Mouse (Mus musculus) right cerebral cortex, postnatal 4 days (tissue): ENCODE measurements around the gene Srp54b.
"Not testable (repeated sequence)": the region's sequence is repeated elsewhere in the genome, so short reads cannot be mapped to it uniquely, and the experiment has no call there.

Experiments used
- DNase-seq: peaks from one replicate; pipeline ENCODE4 v3.0.0-alpha.2; 2022

Srp54b gene

DNA sequence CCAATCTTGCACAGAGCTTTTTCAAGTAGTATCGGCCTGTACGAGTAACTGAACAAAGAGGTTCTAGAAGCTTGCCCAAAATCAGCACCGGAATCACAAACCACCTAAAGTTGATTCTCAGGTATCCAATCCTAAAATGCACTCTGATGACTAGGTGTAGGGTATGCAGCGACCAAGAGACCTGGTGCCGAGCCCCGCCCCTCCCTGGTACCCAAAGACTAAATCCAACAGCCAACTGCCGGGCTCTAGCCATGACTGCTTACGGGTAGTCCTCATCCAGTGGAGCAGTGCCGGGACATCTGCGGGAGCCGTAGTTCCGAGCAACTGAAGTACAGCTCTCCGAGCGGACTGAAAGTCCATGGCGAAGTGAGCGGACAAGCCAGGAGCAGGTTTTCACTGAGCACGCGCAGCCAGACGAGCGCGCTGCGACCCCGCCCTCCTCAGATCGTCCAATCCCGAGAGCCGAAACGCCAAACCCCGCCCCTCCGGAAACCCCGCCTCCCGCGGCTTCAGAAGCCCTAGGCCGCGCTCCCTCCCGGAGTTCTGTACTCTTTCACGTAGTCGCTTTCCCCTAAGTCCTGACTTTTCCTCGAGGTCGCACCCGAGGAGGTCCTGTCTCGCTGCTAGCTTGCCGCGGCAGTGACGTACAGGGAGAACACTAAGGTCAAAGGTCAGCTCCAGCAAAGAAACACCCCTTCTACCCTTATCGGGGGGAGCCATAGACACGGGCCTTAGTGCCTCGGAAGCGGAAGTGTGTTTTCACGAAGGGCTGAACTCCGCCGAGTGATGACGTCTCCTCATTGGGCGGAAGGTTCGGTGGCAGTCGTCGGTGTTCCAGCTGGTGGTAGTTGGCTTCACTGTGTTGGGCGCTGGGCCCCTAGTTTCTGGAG is at the start of gene Srp54b:
Gene Srp54b (plus strand): TSS at position 546 of the 890 bp plus-strand sequence.
- DNase-seq, result not testable (repeated sequence)

- not testable (repeated sequence) for DNase-seq
Observed at GRCm38 (mm10) chr12:55112616-55113015, 42.3 kb upstream of the Srp54b start.

DNA sequence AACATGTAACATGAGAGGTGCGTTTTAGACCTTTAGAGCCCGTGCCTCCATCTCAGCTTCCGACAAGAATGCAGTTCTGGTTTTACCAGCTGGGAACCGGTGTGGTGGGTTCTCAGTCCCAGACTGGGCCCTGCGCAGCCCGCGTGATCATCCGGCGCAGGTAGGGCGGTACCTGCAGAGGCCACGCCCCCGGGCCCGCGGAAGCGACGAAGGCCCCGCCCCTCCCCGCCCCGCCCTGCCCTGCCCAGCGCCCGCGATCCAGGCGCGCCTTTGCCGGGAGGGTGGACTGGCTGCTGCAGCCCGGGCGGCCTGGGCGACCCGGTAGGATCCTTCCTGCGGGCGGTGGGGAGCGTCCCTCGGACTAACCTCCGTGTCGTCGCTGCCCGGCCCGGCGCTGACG is 30.7 kb upstream of the Srp54b start, which contains the start of gene Fam177a:
Gene Fam177a (plus strand): TSS at position 228 of the 400 bp plus-strand sequence.
- DNase-seq, result not testable (repeated sequence)

GRCm38 (mm10) chr12:55124731-55125130 is 30.2 kb upstream of the Srp54b start:
- DNase-seq, result not testable (repeated sequence)

DNA sequence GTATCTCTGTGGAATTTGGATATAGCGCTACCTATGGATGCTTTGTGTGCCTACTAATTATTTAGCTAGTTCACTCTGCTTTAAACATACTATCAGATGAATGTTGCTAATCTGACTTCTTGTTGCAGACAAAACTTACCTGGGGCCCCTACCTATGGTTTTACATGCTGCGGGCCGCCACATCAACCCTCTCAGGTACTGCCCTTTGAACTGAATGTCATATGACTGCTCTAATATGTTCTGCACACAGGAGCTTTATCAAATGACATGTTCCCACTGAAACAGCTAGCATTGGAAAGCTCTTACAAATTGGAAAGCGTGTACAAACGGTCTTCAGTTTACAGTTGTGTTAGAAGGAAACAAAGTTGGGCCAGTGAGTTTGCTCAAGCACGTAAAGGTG is 19.4 kb upstream of the Srp54b start:
- not testable (repeated sequence) for DNase-seq

GRCm38 (mm10) chr12:55137859-55138258 is 17.0 kb upstream of the Srp54b start:
- DNase-seq, result not testable (repeated sequence)

DNA sequence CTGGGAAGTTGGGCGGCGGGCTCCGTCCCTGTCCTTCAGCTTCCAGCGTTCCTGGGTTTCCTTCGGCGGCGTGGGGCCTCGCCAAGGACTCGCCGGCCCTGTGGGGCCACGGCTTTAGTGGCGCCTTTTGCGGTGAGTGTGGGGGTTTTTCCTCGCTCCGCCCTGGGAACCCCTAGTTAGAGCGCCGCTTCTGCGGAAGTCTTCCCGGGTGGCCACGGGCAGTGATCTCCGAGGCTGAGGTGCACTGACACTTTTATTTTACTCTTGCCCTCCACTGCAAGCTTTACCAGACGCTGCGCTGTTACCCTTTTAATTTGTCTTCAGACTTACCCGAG is 512 bp downstream of the Srp54b start:
- not testable (repeated sequence) for DNase-seq

DNA sequence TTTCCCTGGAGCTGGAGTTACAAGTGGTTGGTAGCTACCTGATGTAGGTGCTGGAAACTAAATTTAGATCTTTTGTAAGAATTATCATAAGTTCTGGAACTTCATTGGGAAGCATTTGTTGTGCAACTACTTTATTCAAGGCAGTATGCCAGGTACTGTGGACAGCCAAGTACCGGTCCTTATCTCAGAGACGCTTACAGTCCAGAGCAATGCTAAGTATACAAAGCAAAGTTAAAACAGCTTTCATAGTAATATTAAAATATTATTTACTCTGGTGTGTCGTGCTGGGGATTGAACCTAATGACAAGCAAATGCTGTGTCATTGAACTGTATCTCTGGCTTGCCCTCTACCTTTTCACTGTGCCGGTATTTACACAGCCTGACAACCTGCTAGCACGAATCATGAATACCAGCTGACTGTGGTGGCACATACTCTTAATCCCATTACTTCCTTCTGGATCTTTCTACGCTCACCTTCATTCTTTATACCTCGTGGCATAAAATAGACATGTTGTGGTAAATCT is 12.2 kb downstream of the Srp54b start:
- not testable (repeated sequence) for DNase-seq

DNA sequence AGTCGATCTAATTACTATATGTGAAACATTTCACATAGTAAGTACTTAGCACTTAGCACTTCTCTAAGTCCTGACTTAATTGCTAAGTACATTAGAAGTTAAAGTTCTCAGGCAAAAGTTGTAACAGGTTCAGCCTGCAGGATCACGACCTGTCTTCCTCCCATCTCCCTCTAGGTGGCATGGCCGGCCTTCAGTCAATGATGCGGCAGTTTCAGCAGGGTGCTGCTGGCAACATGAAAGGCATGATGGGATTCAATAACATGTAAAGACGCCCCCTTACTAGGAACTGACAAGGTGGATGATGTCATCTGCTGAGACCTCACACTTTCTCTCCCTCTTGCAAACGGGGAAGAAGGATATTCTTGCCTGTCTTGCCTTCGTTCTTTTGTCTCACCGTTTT is 32.8 kb downstream of the Srp54b start:
- DNase-seq, result not testable (repeated sequence)

- not testable (repeated sequence) for DNase-seq
Observed at GRCm38 (mm10) chr12:55189127-55189526, 34.2 kb downstream of the Srp54b start.

GRCm38 (mm10) chr12:55199306-55199705 is 44.4 kb downstream of the Srp54b start, which contains the start of gene 1700047I17Rik2:
Gene 1700047I17Rik2 (plus strand): TSS chr12:55199592.
- not testable (repeated sequence) for DNase-seq

DNA sequence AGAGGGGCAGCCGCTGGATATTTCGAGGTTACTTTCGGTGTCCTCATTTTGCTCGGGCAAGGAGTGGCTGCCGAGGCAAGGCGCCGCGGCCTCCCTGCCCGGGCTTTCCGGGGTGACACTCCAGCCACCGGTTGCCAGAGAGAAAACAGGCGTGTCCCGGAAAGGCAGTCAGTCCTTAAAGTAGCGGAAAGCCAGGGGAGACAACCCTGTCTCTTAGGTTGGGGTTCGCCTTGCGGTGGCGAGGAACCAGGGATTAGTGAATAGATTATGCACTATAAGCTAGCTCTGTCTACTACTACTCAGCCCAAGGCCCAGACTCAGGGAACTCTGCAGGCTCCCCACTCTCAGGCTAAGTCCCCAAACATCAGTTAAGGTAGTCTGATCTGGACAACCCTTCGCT is 44.9 kb downstream of the Srp54b start:
- not testable (repeated sequence) for DNase-seq

DNA sequence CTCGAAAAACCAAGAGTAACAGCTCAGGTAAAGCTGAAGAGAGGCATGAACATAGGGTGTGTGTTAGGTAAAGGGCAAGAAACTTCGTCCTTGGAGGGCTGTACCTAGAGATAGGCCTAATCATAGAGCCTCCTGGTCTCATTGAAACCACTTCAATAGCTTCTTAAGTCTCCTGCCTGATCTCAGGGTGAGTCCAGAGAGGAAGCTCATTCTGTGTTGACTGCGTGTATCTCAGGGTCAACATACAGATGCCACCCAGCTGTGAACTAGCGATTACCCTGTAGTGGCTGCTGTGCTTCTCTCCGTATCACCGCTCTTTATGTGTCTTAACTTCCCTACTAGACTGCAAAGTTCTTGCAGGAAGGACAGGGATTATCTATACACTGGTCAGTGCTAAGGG is 58.0 kb downstream of the Srp54b start:
- not testable (repeated sequence) for DNase-seq

DNA sequence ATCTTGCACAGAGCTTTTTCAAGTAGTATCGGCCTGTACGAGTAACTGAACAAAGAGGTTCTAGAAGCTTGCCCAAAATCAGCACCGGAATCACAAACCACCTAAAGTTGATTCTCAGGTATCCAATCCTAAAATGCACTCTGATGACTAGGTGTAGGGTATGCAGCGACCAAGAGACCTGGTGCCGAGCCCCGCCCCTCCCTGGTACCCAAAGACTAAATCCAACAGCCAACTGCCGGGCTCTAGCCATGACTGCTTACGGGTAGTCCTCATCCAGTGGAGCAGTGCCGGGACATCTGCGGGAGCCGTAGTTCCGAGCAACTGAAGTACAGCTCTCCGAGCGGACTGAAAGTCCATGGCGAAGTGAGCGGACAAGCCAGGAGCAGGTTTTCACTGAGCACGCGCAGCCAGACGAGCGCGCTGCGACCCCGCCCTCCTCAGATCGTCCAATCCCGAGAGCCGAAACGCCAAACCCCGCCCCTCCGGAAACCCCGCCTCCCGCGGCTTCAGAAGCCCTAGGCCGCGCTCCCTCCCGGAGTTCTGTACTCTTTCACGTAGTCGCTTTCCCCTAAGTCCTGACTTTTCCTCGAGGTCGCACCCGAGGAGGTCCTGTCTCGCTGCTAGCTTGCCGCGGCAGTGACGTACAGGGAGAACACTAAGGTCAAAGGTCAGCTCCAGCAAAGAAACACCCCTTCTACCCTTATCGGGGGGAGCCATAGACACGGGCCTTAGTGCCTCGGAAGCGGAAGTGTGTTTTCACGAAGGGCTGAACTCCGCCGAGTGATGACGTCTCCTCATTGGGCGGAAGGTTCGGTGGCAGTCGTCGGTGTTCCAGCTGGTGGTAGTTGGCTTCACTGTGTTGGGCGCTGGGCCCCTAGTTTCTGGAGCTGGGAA is 75.0 kb downstream of the Srp54b start, which contains the start of gene Srp54c:
Gene Srp54c (plus strand): TSS at position 543 of the 894 bp plus-strand sequence.
- DNase-seq, result not testable (repeated sequence)

- DNase-seq, result not testable (repeated sequence)
Observed at GRCm38 (mm10) chr12:55230520-55230861, 75.6 kb downstream of the Srp54b start.
